Mouse (Mus musculus): ENCODE measurements around the gene Rpl38. TPM values are rescaled to one million over a fixed set of nuclear protein-coding genes. Genes with fewer than 3 reads are reported as not detected.
"Not testable (repeated sequence)": the region's sequence is repeated elsewhere in the genome, so short reads cannot be mapped to it uniquely, and the experiment has no call there.

Rpl38 gene
- polyA plus RNA-seq, 1 experiment from 2014 or later, result 640 TPM

- ATAC-seq (replicated peaks), result no peak
- Histone ChIP-seq H3K9me3 (no peaks in the 10 kb centered on the region), H3K4me2 (no peak overlapping the region), H3K36me3 (replicated peaks) (no peaks in the 10 kb centered on the region), H3K27me3 (replicated peaks) (peaks cover 2% of the 10 kb centered on the region; the same call in 1 of the 2 replicates), H3K27ac (no peak overlapping the region), H3K9ac (no peak overlapping the region), H3K4me3 (no peak overlapping the region), H3K4me1 (peaks cover 8% of the 10 kb centered on the region)
- 84% methylated on average over 14 of the region's 14 CpGs for WGBS
These were observed 6.2 kb upstream of the Rpl38 start for GRCm38 (mm10) chr11:114662161-114662560.

GRCm38 (mm10) chr11:114662746-114663362 lies 5.5 kb upstream of the Rpl38 start:
- Histone ChIP-seq H3K9ac (no peak overlapping the region), H3K27me3 (replicated peaks) (peaks cover 2% of the 10 kb centered on the region; the same call in 1 of the 2 replicates), H3K4me3 (no peak overlapping the region), H3K36me3 (replicated peaks) (no peaks in the 10 kb centered on the region), H3K4me2 (no peak overlapping the region), H3K27ac (no peak overlapping the region), H3K9me3 (no peaks in the 10 kb centered on the region), H3K4me1 (0 out of 2 replicates have a peak, but pooled peaks cover 3% of the 10 kb centered on the region)
- WGBS, result 33% methylated on average over 6 of the region's 6 CpGs
- ATAC-seq (replicated peaks), result no peak

GRCm38 (mm10) chr11:114664164-114664563 lies 4.2 kb upstream of the Rpl38 start:
- no peak overlapping the region for H3K4me2 ChIP-seq
- no peak for ATAC-seq (replicated peaks)
- no peaks in the 10 kb centered on the region for H3K9me3 ChIP-seq
- H3K4me3 ChIP-seq, result no peak overlapping the region
- H3K9ac ChIP-seq, result no peak overlapping the region
- no peaks in the 10 kb centered on the region for H3K36me3 ChIP-seq (replicated peaks)
- peaks cover 3% of the 10 kb centered on the region; the same call in 1 of the 2 replicates for H3K4me1 ChIP-seq
- 85% methylated on average over 7 of the region's 7 CpGs for WGBS
- peaks cover 2% of the 10 kb centered on the region; the same call in 1 of the 2 replicates for H3K27me3 ChIP-seq (replicated peaks)
- H3K27ac ChIP-seq, result no peak overlapping the region

- WGBS, result 62% methylated on average over 2 of the region's 2 CpGs
- H3K4me2 ChIP-seq, result no peak overlapping the region
- peaks cover 16% of the 10 kb centered on the region for H3K4me1 ChIP-seq
- H3K27me3 ChIP-seq (replicated peaks), result peaks cover 2% of the 10 kb centered on the region; the same call in 1 of the 2 replicates
- no peaks in the 10 kb centered on the region for H3K36me3 ChIP-seq (replicated peaks)
- H3K9me3 ChIP-seq, result no peaks in the 10 kb centered on the region
- ATAC-seq (replicated peaks), result no peak
- no peak overlapping the region for H3K9ac ChIP-seq
- H3K27ac ChIP-seq, result no peak overlapping the region
- no peak overlapping the region for H3K4me3 ChIP-seq
These were observed 2.9 kb upstream of the Rpl38 start for GRCm38 (mm10) chr11:114665463-114665862.

- no peaks in the 10 kb centered on the region for H3K9me3 ChIP-seq
- no peak overlapping the region for H3K9ac ChIP-seq
- H3K27ac ChIP-seq, result no peak overlapping the region
- WGBS, result 11% methylated on average over 13 of the region's 13 CpGs
- no peak overlapping the region for H3K4me2 ChIP-seq
- no peak overlapping the region for H3K4me3 ChIP-seq
- peaks cover 2% of the 10 kb centered on the region; the same call in 1 of the 2 replicates for H3K27me3 ChIP-seq (replicated peaks)
- ATAC-seq (replicated peaks), result no peak
- peaks cover 8% of the 10 kb centered on the region; the same call in 1 of the 2 replicates for H3K36me3 ChIP-seq (replicated peaks)
- peaks cover 21% of the 10 kb centered on the region for H3K4me1 ChIP-seq
These were observed 1.5 kb upstream of the Rpl38 start for GRCm38 (mm10) chr11:114666786-114667185.

GRCm38 (mm10) chr11:114667236-114667931 lies 940 bp upstream of the Rpl38 start:
- Histone ChIP-seq H3K4me3 (no peak overlapping the region), H3K9me3 (no peaks in the 10 kb centered on the region), H3K36me3 (replicated peaks) (peaks cover 8% of the 10 kb centered on the region; the same call in 1 of the 2 replicates), H3K27ac (no peak overlapping the region), H3K9ac (no peak overlapping the region), H3K4me1 (peaks cover 21% of the 10 kb centered on the region), H3K4me2 (no peak overlapping the region), H3K27me3 (replicated peaks) (peaks cover 2% of the 10 kb centered on the region; the same call in 1 of the 2 replicates)
- no peak for ATAC-seq (replicated peaks)
- WGBS, result 54% methylated on average over 17 of the region's 18 CpGs

GRCm38 (mm10) chr11:114667932-114668285 lies 415 bp upstream of the Rpl38 start:
- H3K9me3 ChIP-seq; H3K27me3 ChIP-seq (replicated peaks); H3K4me3 ChIP-seq; H3K4me2 ChIP-seq; H3K9ac ChIP-seq; H3K27ac ChIP-seq: not testable (repeated sequence)
- WGBS, result 33% methylated on average over 11 of the region's 11 CpGs
- ATAC-seq (replicated peaks), result 0 out of 2 replicates have a peak, but pooled peaks have one; percentile 16
- peaks cover 10% of the 10 kb centered on the region; the same call in 1 of the 2 replicates for H3K36me3 ChIP-seq (replicated peaks)
- H3K4me1 ChIP-seq, result peaks cover 21% of the 10 kb centered on the region

GRCm38 (mm10) chr11:114668741-114669623 lies 658 bp downstream of the Rpl38 start:
- under 1% methylated on average over 60 of the region's 60 CpGs for WGBS
- peaks cover 21% of the 10 kb centered on the region for H3K36me3 ChIP-seq (replicated peaks)
- H3K9me3 ChIP-seq, result no peaks in the 10 kb centered on the region
- peak overlapping the region; percentile 90 for H3K27ac ChIP-seq
- peak overlapping the region; percentile 91 for H3K4me3 ChIP-seq
- peak overlapping the region; percentile 90 for H3K9ac ChIP-seq
- peaks cover 2% of the 10 kb centered on the region; the same call in 1 of the 2 replicates for H3K27me3 ChIP-seq (replicated peaks)
- peak overlapping the region; percentile 70 for H3K4me2 ChIP-seq
- H3K4me1 ChIP-seq, result peaks cover 23% of the 10 kb centered on the region
- peak; percentile 86 for ATAC-seq (replicated peaks)

- H3K9me3 ChIP-seq, result no peaks in the 10 kb centered on the region
- H3K27me3 ChIP-seq (replicated peaks), result 0 out of 2 replicates have a peak, but pooled peaks cover under 1% of the 10 kb centered on the region
- no peak for ATAC-seq (replicated peaks)
- WGBS, result 18% methylated on average over 12 of the region's 12 CpGs
- peak overlapping the region; percentile 90 for H3K9ac ChIP-seq
- peak overlapping the region; percentile 70 for H3K4me2 ChIP-seq
- peaks cover 23% of the 10 kb centered on the region for H3K36me3 ChIP-seq (replicated peaks)
- peak overlapping the region; percentile 90; the same call in 1 of the 2 replicates for H3K27ac ChIP-seq
- peak overlapping the region; percentile 91 for H3K4me3 ChIP-seq
- H3K4me1 ChIP-seq, result peaks cover 23% of the 10 kb centered on the region
These were observed 1.4 kb downstream of the Rpl38 start for GRCm38 (mm10) chr11:114669651-114670168.

GRCm38 (mm10) chr11:114671147-114671546 lies 2.8 kb downstream of the Rpl38 start:
- H3K27ac ChIP-seq, result no peak overlapping the region

GRCm38 (mm10) chr11:114672794-114673718 lies 4.7 kb downstream of the Rpl38 start:
- no peak overlapping the region for H3K9ac ChIP-seq
- no peak for ATAC-seq (replicated peaks)
- H3K36me3 ChIP-seq (replicated peaks), result peaks cover 23% of the 10 kb centered on the region
- peaks cover 5% of the 10 kb centered on the region; the same call in 1 of the 2 replicates for H3K27me3 ChIP-seq (replicated peaks)
- WGBS, result 59% methylated on average over 9 of the region's 9 CpGs
- H3K27ac ChIP-seq, result no peak overlapping the region
- H3K4me1 ChIP-seq, result peaks cover 40% of the 10 kb centered on the region
- H3K9me3 ChIP-seq, result no peaks in the 10 kb centered on the region
- H3K4me2 ChIP-seq, result no peak overlapping the region
- H3K4me3 ChIP-seq, result no peak overlapping the region

More at GRCm38 (mm10) chr11:114671147-114671546, 2.8 kb downstream of the Rpl38 start:
- ATAC-seq (replicated peaks), result no peak
- 94% methylated on average over 5 of the region's 5 CpGs for WGBS
- H3K4me3 ChIP-seq, result no peak overlapping the region
- no peak overlapping the region for H3K9ac ChIP-seq
- no peak overlapping the region for H3K4me2 ChIP-seq
- H3K4me1 ChIP-seq, result peaks cover 35% of the 10 kb centered on the region
- no peaks in the 10 kb centered on the region for H3K9me3 ChIP-seq
- peaks cover 23% of the 10 kb centered on the region for H3K36me3 ChIP-seq (replicated peaks)
- no peaks in the 10 kb centered on the region for H3K27me3 ChIP-seq (replicated peaks)
